Mouse (Mus musculus): ENCODE measurements around the gene Aip. TPM values are rescaled to one million over a fixed set of nuclear protein-coding genes. Genes with fewer than 3 reads are reported as not detected.
"Not testable (repeated sequence)": the region's sequence is repeated elsewhere in the genome, so short reads cannot be mapped to it uniquely, and the experiment has no call there.

Aip gene
- total RNA-seq, 2 experiments from 2014 or later: 119 to 121 TPM

GRCm38 (mm10) chr19:4136463-4136862 is 10.8 kb upstream of the Aip start:
- no peak for DNase-seq (ENCODE audit: low spot score in 2 of 2)

- not testable (repeated sequence) for DNase-seq (ENCODE audit: low spot score in 2 of 2)
These were observed 10.3 kb upstream of the Aip start for GRCm38 (mm10) chr19:4135963-4136345.

DNA sequence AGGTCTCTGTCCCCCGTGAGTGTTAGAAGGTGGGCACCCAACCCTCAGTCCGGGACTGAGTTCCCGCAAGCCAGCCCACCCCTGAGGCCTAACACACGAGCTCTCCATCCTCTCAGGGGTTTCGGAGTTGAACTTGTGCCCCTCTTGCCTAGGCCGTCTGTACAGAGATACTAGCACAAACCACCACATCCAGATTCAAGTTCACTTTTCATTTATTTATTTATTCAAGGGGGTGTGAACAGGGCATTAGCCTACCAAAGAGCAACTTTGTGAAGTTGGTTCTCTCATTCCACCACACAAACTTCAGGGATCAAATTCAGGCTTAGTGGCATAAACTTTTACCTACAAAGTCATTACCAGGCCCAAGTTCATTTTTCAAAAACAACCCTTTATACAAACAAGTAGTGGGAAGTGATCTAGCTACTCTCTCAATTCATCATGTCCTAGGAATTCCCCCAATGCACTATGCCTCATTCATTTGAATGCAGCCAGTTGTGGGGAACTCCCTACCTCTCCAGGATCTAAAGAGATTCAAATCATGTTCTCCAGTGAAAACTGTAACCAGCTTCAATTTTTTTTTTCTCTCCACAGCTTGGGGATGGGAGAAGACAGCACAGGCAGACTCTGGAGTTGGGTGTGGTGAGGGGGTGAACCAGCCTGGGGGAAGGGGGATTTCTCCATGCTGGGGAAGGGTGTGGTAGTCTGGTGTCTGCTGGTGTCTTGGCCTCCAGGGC is 9.7 kb upstream of the Aip start:
- DNase-seq (ENCODE audit: low spot score in 2 of 2): not testable (repeated sequence)

DNA sequence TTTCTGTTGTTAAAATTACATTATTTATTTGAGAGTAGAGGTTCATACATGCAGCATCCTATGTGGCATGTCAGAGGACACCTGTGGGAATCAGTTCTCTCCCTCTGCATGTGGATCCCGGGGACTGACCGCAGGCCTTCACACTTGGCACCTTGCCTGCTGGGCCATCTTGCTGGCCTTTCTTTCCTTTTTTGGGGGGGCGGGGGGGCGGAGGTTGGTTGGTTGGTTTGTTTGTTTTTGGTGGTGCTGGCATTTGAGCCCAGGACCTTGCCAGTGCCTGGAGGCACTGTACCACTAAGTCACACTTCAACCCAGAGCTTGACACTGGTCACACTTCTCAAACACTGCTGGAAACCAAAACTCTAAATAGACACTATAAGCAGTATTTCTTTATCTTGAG is 8.7 kb upstream of the Aip start:
- DNase-seq (ENCODE audit: low spot score in 2 of 2): no peak

DNA sequence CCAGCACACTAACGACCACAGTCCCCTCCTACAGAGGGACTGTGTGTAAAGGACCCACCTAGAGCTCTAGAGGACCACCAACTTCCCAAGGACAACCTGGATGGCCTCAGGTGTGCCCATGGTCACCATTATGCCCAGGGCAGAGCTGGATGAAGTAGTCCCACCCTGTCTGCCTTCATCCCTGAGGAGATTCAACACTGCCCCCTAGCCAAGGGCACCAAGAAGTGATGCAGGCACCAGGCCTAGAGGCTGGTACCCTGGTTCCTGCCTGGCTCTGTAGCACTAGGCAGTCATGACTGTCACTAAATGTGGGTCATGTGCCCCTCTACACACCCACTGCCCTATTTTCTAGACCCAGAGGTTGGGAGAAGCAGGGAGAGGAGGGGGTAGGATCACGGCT is 6.1 kb upstream of the Aip start:
- no peak for DNase-seq (ENCODE audit: low spot score in 2 of 2)

GRCm38 (mm10) chr19:4131075-4131474 is 5.4 kb upstream of the Aip start:
- DNase-seq (ENCODE audit: low spot score in 2 of 2): no peak

DNA sequence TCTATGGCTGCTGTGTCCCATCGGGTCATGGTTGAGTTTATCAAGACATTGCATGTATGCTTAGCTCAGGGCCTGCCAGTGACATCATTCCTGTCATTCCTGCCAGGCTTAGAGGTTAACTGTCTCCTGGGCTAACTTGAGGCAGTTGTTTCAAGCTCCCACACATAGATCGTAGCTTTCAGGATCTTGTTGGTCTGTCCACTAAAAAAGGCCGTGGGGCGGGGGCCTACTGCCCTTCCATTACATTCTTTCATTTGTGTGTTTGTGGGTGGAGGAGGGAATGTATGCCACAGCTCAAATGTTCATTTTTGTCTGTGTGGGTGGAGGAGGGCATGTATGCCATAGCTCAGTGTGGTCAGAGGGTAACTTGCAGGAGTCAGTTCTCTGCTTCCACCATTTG is 4.4 kb upstream of the Aip start:
- no peak for DNase-seq (ENCODE audit: low spot score in 2 of 2)

DNA sequence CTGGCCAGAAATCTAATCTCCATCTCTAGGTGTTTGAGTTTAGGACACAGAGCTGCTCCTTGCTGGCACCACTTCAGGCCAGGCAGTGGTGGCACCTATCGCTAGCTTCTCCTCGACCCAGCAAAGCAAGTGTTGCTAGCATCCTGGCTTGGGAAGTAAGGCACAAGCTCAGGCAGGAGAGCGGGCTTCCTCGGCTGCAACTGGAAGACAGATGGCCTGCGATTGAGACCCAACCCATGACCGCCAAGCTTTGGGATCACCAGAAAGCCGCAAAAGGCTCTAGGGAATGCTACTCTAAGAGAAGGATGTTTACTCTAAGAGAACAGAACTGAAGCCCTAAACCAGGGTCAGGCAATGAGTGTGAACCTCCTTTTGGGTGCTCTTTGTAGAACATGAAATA is 3.8 kb upstream of the Aip start:
- no peak for DNase-seq (ENCODE audit: low spot score in 2 of 2)

DNA sequence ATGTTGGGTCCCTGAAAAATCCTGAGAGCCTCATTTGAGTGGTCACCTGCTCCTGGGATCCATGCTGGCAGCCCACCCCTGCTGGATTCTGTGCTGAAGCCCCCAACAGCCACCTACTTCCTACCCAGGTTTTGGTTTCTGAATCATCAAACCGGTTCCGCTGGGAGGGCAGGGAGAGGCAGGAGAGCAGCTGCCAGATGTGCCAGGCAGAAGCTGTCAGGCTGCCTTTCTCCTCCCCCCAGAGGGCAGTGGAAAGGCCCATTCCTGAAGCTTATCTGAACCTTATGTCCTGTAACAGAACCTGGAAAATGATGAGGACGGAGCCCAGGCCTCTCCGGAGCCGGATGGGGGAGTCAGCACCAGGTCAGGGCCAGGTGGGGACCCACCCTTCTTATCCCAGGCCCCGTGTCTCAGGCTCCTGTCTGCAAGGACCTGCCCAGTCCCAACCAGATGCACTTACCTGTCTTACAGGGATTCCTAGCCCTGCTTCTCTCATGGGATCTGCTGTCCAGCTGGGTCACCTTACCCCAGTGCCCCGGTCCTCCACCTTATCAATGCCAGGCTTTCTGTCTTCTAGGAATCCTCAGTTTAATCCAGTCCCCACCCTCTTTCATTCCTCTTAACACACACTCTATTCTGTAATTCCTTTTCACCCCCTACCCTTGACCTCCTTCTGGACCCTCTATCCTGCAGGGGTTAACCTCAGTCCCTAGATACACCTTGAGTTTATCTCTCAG is 1.3 kb upstream of the Aip start:
- DNase-seq (ENCODE audit: low spot score in 2 of 2): no peak

DNA sequence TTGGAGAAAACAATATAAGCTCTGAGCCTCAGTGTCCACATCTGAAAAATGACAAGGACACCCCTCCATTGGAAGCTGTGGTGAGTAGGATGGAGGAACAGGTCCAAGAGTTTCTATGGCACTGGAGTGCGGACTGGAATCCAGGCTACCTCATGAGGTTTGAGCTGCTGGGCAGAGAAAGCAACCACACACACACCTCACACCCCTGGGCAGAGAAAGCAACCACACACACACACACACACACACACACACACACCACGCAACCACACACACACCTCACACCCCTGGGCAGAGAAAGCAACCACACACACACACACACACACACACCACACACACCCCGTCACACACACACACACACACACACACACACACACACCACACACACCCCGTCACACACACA is 390 bp downstream of the Aip start:
- not testable (repeated sequence) for DNase-seq (ENCODE audit: low spot score in 2 of 2)

GRCm38 (mm10) chr19:4124432-4124831 is 1.2 kb downstream of the Aip start:
- no peak for DNase-seq (ENCODE audit: low spot score in 2 of 2)

GRCm38 (mm10) chr19:4122411-4123370 is 3.0 kb downstream of the Aip start:
- no peak for DNase-seq (ENCODE audit: low spot score in 2 of 2)

- DNase-seq (ENCODE audit: low spot score in 2 of 2): not testable (repeated sequence)
These were observed 3.8 kb downstream of the Aip start for GRCm38 (mm10) chr19:4121896-4122295.

GRCm38 (mm10) chr19:4121097-4121805 is 4.4 kb downstream of the Aip start:
- DNase-seq (ENCODE audit: low spot score in 2 of 2): peak; percentile 94 to 95

- no peak for DNase-seq (ENCODE audit: low spot score in 2 of 2)
These were observed 5.2 kb downstream of the Aip start for GRCm38 (mm10) chr19:4120496-4120895.

- no peak for DNase-seq (ENCODE audit: low spot score in 2 of 2)
These were observed 5.8 kb downstream of the Aip start for GRCm38 (mm10) chr19:4119716-4120487.

- no peak for DNase-seq (ENCODE audit: low spot score in 2 of 2)
These were observed 7.3 kb downstream of the Aip start for GRCm38 (mm10) chr19:4118350-4118749.

GRCm38 (mm10) chr19:4117006-4117405 is 8.7 kb downstream of the Aip start:
- DNase-seq (ENCODE audit: low spot score in 2 of 2): no peak

DNA sequence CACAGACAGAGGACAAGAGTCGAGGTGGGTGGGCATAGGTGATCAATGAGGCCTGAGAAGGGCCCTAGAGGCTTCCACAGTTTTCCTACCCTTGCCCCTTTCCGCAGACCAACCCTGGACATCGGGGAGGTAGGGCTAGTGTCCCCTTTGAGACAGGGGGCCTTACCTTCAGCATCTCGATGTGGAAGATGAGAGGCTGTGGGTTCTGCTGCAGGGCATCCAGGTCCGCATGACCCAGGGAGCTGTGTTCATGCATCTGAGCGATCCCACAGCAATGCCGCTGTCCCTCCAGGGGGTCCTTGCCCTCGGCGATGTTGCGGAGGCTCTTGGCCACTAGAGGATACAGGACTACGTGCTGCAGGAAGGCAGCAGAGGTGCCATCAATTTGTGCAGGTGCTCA is 9.8 kb downstream of the Aip start:
- DNase-seq (ENCODE audit: low spot score in 2 of 2): no peak

- DNase-seq (ENCODE audit: low spot score in 2 of 2): no peak
These were observed 10.5 kb downstream of the Aip start for GRCm38 (mm10) chr19:4115144-4115543.
